Mouse (Mus musculus): Measurements from ENCODE around the gene Htr6.

DNA sequence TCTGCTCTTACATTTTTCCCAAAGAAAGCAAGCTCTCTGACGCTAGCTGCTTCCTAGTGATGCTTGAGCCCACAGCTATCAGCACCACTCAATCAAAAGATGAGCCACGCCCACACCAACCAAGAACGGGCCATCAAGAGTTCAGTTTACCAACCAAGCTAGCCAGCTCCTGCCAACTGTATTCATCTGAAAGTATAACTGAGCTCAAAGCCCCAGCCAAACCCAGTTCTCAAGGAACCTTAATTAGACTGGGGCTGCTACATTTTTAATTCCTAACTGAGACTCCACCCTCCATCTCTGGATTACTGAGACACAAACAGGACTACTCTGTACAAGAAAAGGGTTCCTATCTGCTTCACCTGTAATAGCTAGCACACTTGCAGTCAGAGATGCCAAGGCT, 35.5 kb upstream of the Htr6 start:
- TF ChIP-seq CTCF (IDR thresholded peaks at IDR 0.05; ENCODE audit: extremely low read depth, insufficient read length, insufficient replicate concordance, low read depth, low read length) (no peak), POLR2A (IDR thresholded peaks at IDR 0.05; ENCODE audit: low read depth, low read length) (no peak)

All from small intestine, adult 2 months (tissue).